Mouse (Mus musculus) midbrain, embryonic 16.5 days (tissue): ENCODE measurements around the gene Fbh1. TPM values are rescaled to one million over a fixed set of nuclear protein-coding genes. Genes with fewer than 3 reads are reported as not detected.

ENCODE experiments used
- ATAC-seq: fragments of 200-750 bp; cut with Nextera tagmentation; 2 replicates; pipeline ENCODE4 v1.8.0; 2017; ENCODE audit warnings: moderate TSS enrichment
- H3K27ac ChIP-seq: fragments of 300-500 bp; sonication (generic); 2 replicates; pipeline ENCODE4 v1.5.1; 2014; ENCODE audit warnings: mild to moderate bottlenecking, low read length, mixed read lengths
- H3K27me3 ChIP-seq: fragments of 300-500 bp; sonication (generic); 2 replicates; pipeline ENCODE4 v1.6.1; 2014; ENCODE audit warnings: low read depth, low read length, mixed read lengths; ENCODE audit not compliant: control insufficient read depth, insufficient read depth
- H3K36me3 ChIP-seq: fragments of 300-500 bp; sonication (generic); 2 replicates; pipeline ENCODE4 v1.6.1; 2014; ENCODE audit warnings: mild to moderate bottlenecking, low read length, moderate library complexity, mixed read lengths; ENCODE audit not compliant: control insufficient read depth, insufficient read depth
- H3K4me1 ChIP-seq: fragments of 300-500 bp; sonication (generic); 2 replicates; pipeline ENCODE4 v1.6.1; 2014; ENCODE audit warnings: mild to moderate bottlenecking, low read length, mixed read lengths; ENCODE audit not compliant: control insufficient read depth, insufficient read depth
- H3K4me2 ChIP-seq: fragments of 300-500 bp; sonication (generic); 2 replicates; pipeline ENCODE4 v1.6.1; 2014; ENCODE audit warnings: mild to moderate bottlenecking, low read length, mixed read lengths
- H3K4me3 ChIP-seq: fragments of 300-500 bp; sonication (generic); 2 replicates; pipeline ENCODE4 v1.5.1; 2014; ENCODE audit warnings: low read depth, mild to moderate bottlenecking, low read length, moderate library complexity, mixed read lengths
- H3K9ac ChIP-seq: fragments of 300-500 bp; sonication (generic); 2 replicates; pipeline ENCODE4 v1.6.1; 2014; ENCODE audit warnings: low read depth, low read length, mixed read lengths
- H3K9me3 ChIP-seq: fragments of 300-500 bp; sonication (generic); replicated peaks from 2 replicates; pipeline ENCODE4 v1.6.1; 2014; ENCODE audit warnings: mild to moderate bottlenecking, low read length, mixed read lengths; ENCODE audit not compliant: control insufficient read depth, poor library complexity, severe bottlenecking
- WGBS: fragments of 180-500 bp; shearing (Covaris S2); extraction: QIAGEN DNeasy Blood & Tissue Kit; methylation state at CpG from one replicate; pipeline ENCODE4 v1.1.7; 2014; 5-methylcytosine and 5-hydroxymethylcytosine counted together
- polyA plus RNA-seq: library from polyadenylated mRNA; unstranded; fragments of >200 nt; fragmentation: Nextera tagmentation; extraction: Ambion mirVana; gene quantifications from 2 replicates; pipeline ENCODE4 v1.2.1, GENCODE M21; 2015

Fbh1 gene
- polyA plus RNA-seq = 128 and 139 TPM in 2 replicates

GRCm38 (mm10) chr2:11777091-11778068, at the start of gene Fbh1, which contains the start of gene Ankrd16:
TSS of gene Fbh1 (minus strand) at chr2:11777582.
TSS of gene Ankrd16 (plus strand) at chr2:11777876.
- H3K9me3 ChIP-seq = no peaks in the 10 kb centered on the region
- 0% methylated on average over 72 of the region's 73 CpGs for WGBS
- H3K36me3 ChIP-seq = peaks cover 12% of the 10 kb centered on the region
- peak within 1 kb of the TSS; percentile 92 for H3K4me3 ChIP-seq
- peak within 1 kb of the TSS; percentile 87 for H3K4me2 ChIP-seq
- no peaks in the 10 kb centered on the region for H3K27me3 ChIP-seq
- ATAC-seq = peak; percentile 96
- peak within 1 kb of the TSS; percentile 89 for H3K9ac ChIP-seq
- H3K4me1 ChIP-seq = peaks cover 37% of the 10 kb centered on the region
- H3K27ac ChIP-seq = peak within 1 kb of the TSS; percentile 97

- Histone ChIP-seq H3K27me3 (no peaks in the 10 kb centered on the region), H3K9me3 (no peaks in the 10 kb centered on the region), H3K9ac (no peak overlapping the region), H3K36me3 (no peaks in the 10 kb centered on the region), H3K4me1 (no peaks in the 10 kb centered on the region), H3K27ac (no peak overlapping the region), H3K4me2 (no peak overlapping the region), H3K4me3 (no peak overlapping the region)
- 83% methylated on average over 2 of the region's 2 CpGs for WGBS
- no peak for ATAC-seq
These were observed 24.0 kb upstream of the Fbh1 start for GRCm38 (mm10) chr2:11801299-11801930.

GRCm38 (mm10) chr2:11797930-11798364, 20.6 kb upstream of the Fbh1 start:
- H3K4me2 ChIP-seq = no peak overlapping the region
- ATAC-seq = no peak
- no peak overlapping the region for H3K27ac ChIP-seq
- WGBS = 79% methylated on average over 5 of the region's 5 CpGs
- H3K27me3 ChIP-seq = no peaks in the 10 kb centered on the region
- no peaks in the 10 kb centered on the region for H3K9me3 ChIP-seq
- H3K36me3 ChIP-seq = no peaks in the 10 kb centered on the region
- no peaks in the 10 kb centered on the region for H3K4me1 ChIP-seq
- no peak overlapping the region for H3K4me3 ChIP-seq
- H3K9ac ChIP-seq = no peak overlapping the region

- Histone ChIP-seq H3K36me3 (peaks cover 17% of the 10 kb centered on the region), H3K9me3 (no peaks in the 10 kb centered on the region), H3K27ac (no peak overlapping the region), H3K9ac (no peak overlapping the region), H3K4me2 (no peak overlapping the region), H3K4me1 (no peaks in the 10 kb centered on the region), H3K4me3 (no peak overlapping the region), H3K27me3 (no peaks in the 10 kb centered on the region)
- ATAC-seq = no peak
- WGBS = 78% methylated on average over 4 of the region's 4 CpGs
These were observed 17.3 kb upstream of the Fbh1 start for GRCm38 (mm10) chr2:11794668-11795067.

- Histone ChIP-seq H3K4me3 (no peak overlapping the region), H3K4me1 (peaks cover 11% of the 10 kb centered on the region), H3K9ac (no peak overlapping the region), H3K4me2 (no peak overlapping the region), H3K36me3 (peaks cover 51% of the 10 kb centered on the region), H3K27me3 (no peaks in the 10 kb centered on the region), H3K27ac (no peak overlapping the region), H3K9me3 (no peaks in the 10 kb centered on the region)
- 97% methylated on average over 6 of the region's 6 CpGs for WGBS
- ATAC-seq = no peak
These were observed 6.8 kb upstream of the Fbh1 start for GRCm38 (mm10) chr2:11784159-11784558.

GRCm38 (mm10) chr2:11778087-11778823, 873 bp upstream of the Fbh1 start:
- H3K36me3 ChIP-seq = peaks cover 20% of the 10 kb centered on the region
- under 1% methylated on average over 43 of the region's 43 CpGs for WGBS
- peak; percentile 92 for ATAC-seq

GRCm38 (mm10) chr2:11776415-11776814, 967 bp downstream of the Fbh1 start:
- no peaks in the 10 kb centered on the region for H3K27me3 ChIP-seq

More at GRCm38 (mm10) chr2:11778087-11778823, 873 bp upstream of the Fbh1 start:
- peak overlapping the region; percentile 92 for H3K4me3 ChIP-seq
- H3K27me3 ChIP-seq = no peaks in the 10 kb centered on the region
- H3K4me2 ChIP-seq = peak overlapping the region; percentile 84
- peak overlapping the region; percentile 97 for H3K27ac ChIP-seq
- H3K4me1 ChIP-seq = peaks cover 37% of the 10 kb centered on the region
- H3K9ac ChIP-seq = peak overlapping the region; percentile 80
- H3K9me3 ChIP-seq = no peaks in the 10 kb centered on the region

GRCm38 (mm10) chr2:11775121-11775520, 2.3 kb downstream of the Fbh1 start:
- no peak overlapping the region for H3K4me2 ChIP-seq
- no peak overlapping the region for H3K4me3 ChIP-seq
- H3K27me3 ChIP-seq = no peaks in the 10 kb centered on the region
- H3K9me3 ChIP-seq = no peaks in the 10 kb centered on the region
- H3K9ac ChIP-seq = no peak overlapping the region
- H3K27ac ChIP-seq = no peak overlapping the region
- H3K36me3 ChIP-seq = no peaks in the 10 kb centered on the region
- peaks cover 36% of the 10 kb centered on the region for H3K4me1 ChIP-seq
- WGBS = 61% methylated on average over 5 of the region's 5 CpGs
- no peak for ATAC-seq

More at GRCm38 (mm10) chr2:11776415-11776814, 967 bp downstream of the Fbh1 start:
- Histone ChIP-seq H3K9ac (peak overlapping the region; percentile 89), H3K9me3 (no peaks in the 10 kb centered on the region), H3K4me3 (peak overlapping the region; percentile 92), H3K4me1 (peaks cover 37% of the 10 kb centered on the region), H3K36me3 (peaks cover 3% of the 10 kb centered on the region), H3K4me2 (peak overlapping the region; percentile 87), H3K27ac (peak overlapping the region; percentile 90; the same call in 1 of the 2 replicates)
- no peak for ATAC-seq
- WGBS = 56% methylated on average over 8 of the region's 8 CpGs
